Mouse (Mus musculus) gastrocnemius, postnatal 36 days (tissue): ENCODE measurements around the gene Usp7. TPM values are rescaled to one million over a fixed set of nuclear protein-coding genes. Genes with fewer than 3 reads are reported as not detected.

Experiments used
- DNase-seq, 2 experiments: peaks; one replicate each; pipeline ENCODE4 v3.0.0; 2022
- intact Hi-C: fragments of 180-260 bp; cut with DNase I; formaldehyde crosslinking; loops from one replicate; pipeline ENCODE4 v1.15.1; 2025
- long read RNA-seq, 2 experiments: library from polyadenylated mRNA; stranded (forward); transcript quantifications; one replicate each; pipeline ENCODE4 v2.0.0; 2021
- total RNA-seq, 2 experiments: library from RNA; stranded (reverse); gene quantifications; 2 replicates each; pipeline ENCODE4 v1.2.3; 2021

The Usp7 gene
- 10 to 100 TPM; 48.3 to 57.0 TPM for total RNA-seq
- long read RNA-seq, experiment 1, full-length matches to known transcripts = 1 of 5 reads
- long read RNA-seq, experiment 1, partial matches to known transcripts = 2 of 5 reads
- long read RNA-seq, experiment 1, other reads (novel, unspliced or antisense) = 2 of 5 reads
- long read RNA-seq, experiment 2, full-length matches to known transcripts = 1 of 6 reads
- long read RNA-seq, experiment 2, partial matches to known transcripts = 5 of 6 reads
- long read RNA-seq, experiment 2, other reads (novel, unspliced or antisense) = 0 of 6 reads

GRCm38 (mm10) chr16:8791949-8792557 lies at the start of gene Usp7:
Usp7 (minus strand) TSS chr16:8792308.
- intact Hi-C loops = no loop called here
- no peak for DNase-seq

GRCm38 (mm10) chr16:8840557-8840956 lies 48.4 kb upstream of the Usp7 start:
- intact Hi-C loops = no loop called here
- no peak for DNase-seq

- intact Hi-C loops = no loop called here
- no peak for DNase-seq
These were observed 46.8 kb upstream of the Usp7 start for GRCm38 (mm10) chr16:8838921-8839320.

- no peak for DNase-seq
- intact Hi-C loops = no loop called here
These were observed 45.5 kb upstream of the Usp7 start for GRCm38 (mm10) chr16:8837595-8837994.

GRCm38 (mm10) chr16:8836876-8837275 lies 44.8 kb upstream of the Usp7 start:
- no peak for DNase-seq
- intact Hi-C loops = no loop called here

GRCm38 (mm10) chr16:8831241-8831640 lies 39.1 kb upstream of the Usp7 start:
- no peak for DNase-seq

GRCm38 (mm10) chr16:8830431-8831211 lies 38.5 kb upstream of the Usp7 start:
- intact Hi-C loops = loop anchor here (2.0 kb wide), 1 partner anchor 34 kb away; no protein-coding TSS in a partner anchor
- DNase-seq = peak; percentile 68 to 73

More at GRCm38 (mm10) chr16:8831241-8831640, 39.1 kb upstream of the Usp7 start:
- intact Hi-C loops = loop anchor here (2.0 kb wide), 1 partner anchor 34 kb away; no protein-coding TSS in a partner anchor

- intact Hi-C loops = loop anchor here (2.0 kb wide), 1 partner anchor 35 kb away; no protein-coding TSS in a partner anchor
- DNase-seq = peak; percentile 95 to 96
These were observed 37.7 kb upstream of the Usp7 start, which contains the start of gene 1810013L24Rik for GRCm38 (mm10) chr16:8829564-8830359. 1810013L24Rik (plus strand) TSS chr16:8830100.

- peak in 1 of 2 experiments; percentile 77 for DNase-seq
- intact Hi-C loops = no loop called here
These were observed 36.8 kb upstream of the Usp7 start for GRCm38 (mm10) chr16:8828636-8829563.

GRCm38 (mm10) chr16:8827366-8827765 lies 35.3 kb upstream of the Usp7 start:
- intact Hi-C loops = no loop called here
- no peak for DNase-seq

GRCm38 (mm10) chr16:8823661-8824060 lies 31.6 kb upstream of the Usp7 start:
- no peak for DNase-seq
- intact Hi-C loops = no loop called here

- DNase-seq = no peak
- intact Hi-C loops = no loop called here
These were observed 30.5 kb upstream of the Usp7 start for GRCm38 (mm10) chr16:8822586-8822985.

- DNase-seq = no peak
- intact Hi-C loops = no loop called here
These were observed 29.3 kb upstream of the Usp7 start for GRCm38 (mm10) chr16:8821429-8821828.

GRCm38 (mm10) chr16:8817872-8818271 lies 25.8 kb upstream of the Usp7 start:
- DNase-seq = no peak
- intact Hi-C loops = no loop called here

- no peak for DNase-seq
- intact Hi-C loops = no loop called here
These were observed 18.5 kb upstream of the Usp7 start for GRCm38 (mm10) chr16:8810399-8811127.

- no peak for DNase-seq
- intact Hi-C loops = loop anchor here (1.0 kb wide), 1 partner anchor 63 kb away; no protein-coding TSS in a partner anchor
These were observed 14.6 kb upstream of the Usp7 start for GRCm38 (mm10) chr16:8806703-8807102.

- no peak for DNase-seq
- intact Hi-C loops = no loop called here
These were observed 3.8 kb upstream of the Usp7 start for GRCm38 (mm10) chr16:8795906-8796305.

GRCm38 (mm10) chr16:8794952-8795351 lies 2.8 kb upstream of the Usp7 start:
- DNase-seq = no peak
- intact Hi-C loops = no loop called here

GRCm38 (mm10) chr16:8790886-8791285 lies 1.2 kb downstream of the Usp7 start:
- intact Hi-C loops = no loop called here
- DNase-seq = no peak
